Mouse (Mus musculus) stomach, embryonic 15.5 days (tissue): ENCODE results near the gene Shisal2a. TPM values are rescaled to one million over a fixed set of nuclear protein-coding genes. Genes with fewer than 3 reads are reported as not detected.
"Not testable (repeated sequence)": the region's sequence is repeated elsewhere in the genome, so short reads cannot be mapped to it uniquely, and the experiment has no call there.

Experiments used
- ATAC-seq: fragments of 200-750 bp; cut with Nextera tagmentation; 2 replicates; pipeline ENCODE4 v1.8.0; 2017; ENCODE audit warnings: low read depth, moderate number of reproducible peaks, moderate TSS enrichment; ENCODE audit not compliant: insufficient read depth, low FRiP score
- H3K27ac ChIP-seq: fragments of 300-500 bp; sonication (generic); 2 replicates; pipeline ENCODE4 v1.5.1; 2015; ENCODE audit warnings: mild to moderate bottlenecking, inconsistent platforms
- H3K27me3 ChIP-seq: fragments of 300-500 bp; sonication (generic); replicated peaks from 2 replicates; pipeline ENCODE4 v1.6.1; 2015; ENCODE audit warnings: inconsistent platforms
- H3K36me3 ChIP-seq: fragments of 300-500 bp; sonication (generic); 2 replicates; pipeline ENCODE4 v1.6.1; 2015; ENCODE audit warnings: inconsistent platforms
- H3K4me1 ChIP-seq: fragments of 300-500 bp; sonication (generic); 2 replicates; pipeline ENCODE4 v1.6.1; 2015; ENCODE audit warnings: inconsistent platforms
- H3K4me2 ChIP-seq: fragments of 300-500 bp; sonication (generic); 2 replicates; pipeline ENCODE4 v1.6.1; 2015; ENCODE audit warnings: mild to moderate bottlenecking, inconsistent platforms
- H3K4me3 ChIP-seq: fragments of 300-500 bp; sonication (generic); replicated peaks from 2 replicates; pipeline ENCODE4 v1.5.1; 2015; ENCODE audit warnings: inconsistent platforms
- H3K9ac ChIP-seq: fragments of 300-500 bp; sonication (generic); 2 replicates; pipeline ENCODE4 v1.6.1; 2015; ENCODE audit warnings: inconsistent platforms
- H3K9me3 ChIP-seq: fragments of 300-500 bp; sonication (generic); 2 replicates; pipeline ENCODE4 v1.6.1; 2016; ENCODE audit warnings: inconsistent platforms
- whole genome bisulfite sequencing: fragments of 180-500 bp; shearing (Covaris S2); methylation state at CpG from one replicate; pipeline ENCODE4 v1.1.7; 2015; 5-methylcytosine and 5-hydroxymethylcytosine counted together
- polyA plus RNA-seq: library from polyadenylated mRNA; unstranded; fragments of >200 nt; fragmentation: Nextera tagmentation; extraction: Ambion mirVana; gene quantifications from 2 replicates; pipeline ENCODE4 v1.2.1, GENCODE M21; 2015

Gene Shisal2a
- polyA plus RNA-seq, 1 experiment from 2014 or later = 2.6 TPM

DNA sequence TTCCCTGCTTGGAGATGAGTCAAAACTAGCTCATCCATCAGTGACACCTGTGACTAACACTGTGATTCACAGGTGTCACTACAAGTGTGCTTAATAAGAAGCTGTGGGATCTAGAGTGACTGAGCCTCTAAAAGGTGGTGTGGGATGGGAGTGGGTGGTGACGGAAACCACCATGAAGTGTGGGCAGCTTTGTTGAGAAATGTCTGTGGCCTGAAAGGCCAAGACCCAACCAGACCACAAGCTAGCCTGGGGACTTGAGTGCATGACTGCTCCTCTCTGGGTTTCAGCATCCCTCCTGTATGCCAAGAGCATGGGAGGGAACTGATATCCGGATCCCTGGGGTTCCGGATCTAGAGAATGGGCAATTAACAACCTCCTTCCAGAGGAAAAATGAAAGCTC is 11.7 kb downstream of the Shisal2a start:
- H3K4me2 ChIP-seq = no peak overlapping the region
- no peak overlapping the region for H3K4me3 ChIP-seq
- H3K9ac ChIP-seq = no peak overlapping the region
- no peaks in the 10 kb centered on the region for H3K27me3 ChIP-seq
- no peaks in the 10 kb centered on the region for H3K36me3 ChIP-seq
- no peaks in the 10 kb centered on the region for H3K4me1 ChIP-seq
- WGBS = 86% methylated on average over 3 of the region's 3 CpGs
- ATAC-seq = no peak
- H3K9me3 ChIP-seq = no peaks in the 10 kb centered on the region
- H3K27ac ChIP-seq = no peak overlapping the region

DNA sequence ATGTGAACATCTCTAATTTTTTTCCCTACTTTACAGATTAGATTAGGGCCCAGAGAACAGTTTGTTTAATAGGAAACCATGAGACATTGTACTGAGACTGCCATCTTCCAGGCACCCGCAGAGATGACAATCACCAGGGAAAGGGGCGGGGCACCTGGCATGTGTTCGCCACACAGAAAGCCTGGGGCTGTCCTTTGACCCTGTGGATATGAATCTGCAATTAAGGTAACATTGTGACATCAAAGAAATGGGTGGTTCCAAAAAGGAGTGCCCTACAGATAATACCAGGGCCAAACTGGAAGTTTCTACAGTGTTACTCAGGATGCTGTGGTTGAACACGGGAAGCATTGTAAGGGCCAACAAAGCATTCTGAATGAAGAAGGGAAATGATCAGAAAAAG is 12.7 kb downstream of the Shisal2a start:
- no peak overlapping the region for H3K4me3 ChIP-seq
- no peak for ATAC-seq

DNA sequence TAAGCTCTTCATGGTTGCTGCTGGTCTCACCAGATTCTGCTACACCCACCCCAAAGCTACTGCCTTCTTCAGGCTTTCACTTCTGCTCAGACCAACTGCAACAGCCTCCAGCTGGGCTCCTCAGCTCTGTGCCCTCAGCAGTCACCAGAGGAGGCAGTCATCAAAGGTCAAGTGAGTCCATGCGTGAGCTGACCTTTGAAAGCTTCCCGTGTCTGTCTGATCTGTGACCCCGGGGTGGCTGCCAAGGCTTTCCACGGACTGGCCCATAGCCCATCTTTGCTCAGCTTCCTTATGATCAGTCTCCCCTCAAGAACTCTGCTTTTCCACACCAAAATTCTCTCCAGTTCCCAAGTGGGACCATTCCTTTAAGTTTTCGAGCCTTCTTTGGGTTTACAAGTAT is 13.9 kb downstream of the Shisal2a start:
- Histone ChIP-seq H3K27ac (no peak overlapping the region), H3K9ac (no peak overlapping the region), H3K4me1 (peaks cover under 1% of the 10 kb centered on the region; the same call in 1 of the 2 replicates), H3K36me3 (no peaks in the 10 kb centered on the region), H3K4me3 (no peak overlapping the region), H3K9me3 (no peaks in the 10 kb centered on the region), H3K4me2 (no peak overlapping the region), H3K27me3 (no peaks in the 10 kb centered on the region)
- WGBS = 30% methylated on average over 5 of the region's 5 CpGs
- ATAC-seq = no peak

More for the DNA sequence above, 12.7 kb downstream of the Shisal2a start:
- no peak overlapping the region for H3K4me2 ChIP-seq
- no peaks in the 10 kb centered on the region for H3K36me3 ChIP-seq
- 56% methylated on average over 4 of the region's 4 CpGs for WGBS
- H3K4me1 ChIP-seq = no peaks in the 10 kb centered on the region
- no peak overlapping the region for H3K27ac ChIP-seq
- no peaks in the 10 kb centered on the region for H3K27me3 ChIP-seq
- H3K9ac ChIP-seq = no peak overlapping the region
- H3K9me3 ChIP-seq = no peaks in the 10 kb centered on the region

DNA sequence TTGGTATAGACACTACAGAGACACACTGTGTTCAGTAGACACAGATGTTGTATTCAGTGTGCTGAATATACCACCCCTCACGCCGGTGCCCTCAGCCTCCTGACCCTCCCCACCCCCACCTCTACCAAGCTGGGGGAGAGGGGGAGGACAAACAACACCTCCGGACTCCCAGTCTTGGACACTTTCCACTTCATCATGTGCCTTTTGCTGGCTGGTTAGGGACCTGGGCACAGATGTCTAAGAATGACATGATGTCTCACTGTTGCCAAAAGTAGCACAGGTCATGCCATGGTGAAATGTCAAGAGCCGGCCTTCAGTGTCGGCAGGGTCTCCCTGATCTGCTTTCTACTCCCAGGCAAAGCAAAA is 19.1 kb downstream of the Shisal2a start:
- Histone ChIP-seq H3K4me1 (peaks cover 26% of the 10 kb centered on the region), H3K9ac (no peak overlapping the region), H3K4me2 (no peak overlapping the region), H3K9me3 (no peaks in the 10 kb centered on the region), H3K27ac (peak overlapping the region; percentile 90), H3K36me3 (no peaks in the 10 kb centered on the region), H3K4me3 (no peak overlapping the region), H3K27me3 (no peaks in the 10 kb centered on the region)
- ATAC-seq = no peak
- WGBS = 21% methylated on average over 5 of the region's 5 CpGs

DNA sequence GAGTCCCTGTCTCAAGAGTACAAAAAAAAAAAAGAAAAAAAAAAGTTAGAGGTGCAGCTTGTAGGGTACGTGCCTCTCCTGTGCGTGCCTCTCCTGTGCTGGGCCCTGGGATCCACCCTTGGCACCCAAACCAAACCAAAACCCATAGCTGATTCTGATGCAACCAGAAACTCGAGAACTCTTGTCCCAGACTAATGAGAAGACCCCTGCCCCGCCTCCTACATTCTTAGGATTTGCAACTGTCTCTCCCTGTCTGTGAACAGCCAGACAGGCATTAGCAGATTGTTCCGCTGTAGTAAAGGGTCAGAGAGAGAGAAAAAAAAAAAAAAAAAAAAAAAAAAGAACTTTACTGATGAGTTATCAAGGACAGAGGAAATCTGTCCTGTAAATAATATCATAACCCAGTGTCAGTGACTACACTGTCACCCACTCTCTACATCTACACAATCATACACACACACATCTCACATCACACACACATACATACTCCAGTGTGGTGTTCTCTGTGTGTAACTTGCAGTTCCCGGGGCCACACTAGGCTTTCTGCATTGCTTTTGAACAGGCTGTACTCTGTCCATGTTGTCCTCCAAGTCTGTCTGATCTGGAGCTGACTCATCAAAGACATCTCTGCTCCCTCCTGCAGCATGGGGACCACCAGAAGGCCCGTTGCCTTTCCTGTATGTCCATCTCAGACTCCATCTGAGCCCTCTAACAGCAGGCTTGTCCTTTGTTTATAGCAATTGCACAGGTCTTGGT is 19.6 kb downstream of the Shisal2a start:
- no peak for ATAC-seq
- Histone ChIP-seq H3K4me2 (peak overlapping the region; percentile 39), H3K9me3 (no peaks in the 10 kb centered on the region), H3K36me3 (no peaks in the 10 kb centered on the region), H3K27ac (peak overlapping the region; percentile 90), H3K4me1 (peaks cover 29% of the 10 kb centered on the region), H3K4me3 (no peak overlapping the region), H3K27me3 (no peaks in the 10 kb centered on the region), H3K9ac (no peak overlapping the region)
- WGBS = 27% methylated on average over 7 of the region's 7 CpGs

DNA sequence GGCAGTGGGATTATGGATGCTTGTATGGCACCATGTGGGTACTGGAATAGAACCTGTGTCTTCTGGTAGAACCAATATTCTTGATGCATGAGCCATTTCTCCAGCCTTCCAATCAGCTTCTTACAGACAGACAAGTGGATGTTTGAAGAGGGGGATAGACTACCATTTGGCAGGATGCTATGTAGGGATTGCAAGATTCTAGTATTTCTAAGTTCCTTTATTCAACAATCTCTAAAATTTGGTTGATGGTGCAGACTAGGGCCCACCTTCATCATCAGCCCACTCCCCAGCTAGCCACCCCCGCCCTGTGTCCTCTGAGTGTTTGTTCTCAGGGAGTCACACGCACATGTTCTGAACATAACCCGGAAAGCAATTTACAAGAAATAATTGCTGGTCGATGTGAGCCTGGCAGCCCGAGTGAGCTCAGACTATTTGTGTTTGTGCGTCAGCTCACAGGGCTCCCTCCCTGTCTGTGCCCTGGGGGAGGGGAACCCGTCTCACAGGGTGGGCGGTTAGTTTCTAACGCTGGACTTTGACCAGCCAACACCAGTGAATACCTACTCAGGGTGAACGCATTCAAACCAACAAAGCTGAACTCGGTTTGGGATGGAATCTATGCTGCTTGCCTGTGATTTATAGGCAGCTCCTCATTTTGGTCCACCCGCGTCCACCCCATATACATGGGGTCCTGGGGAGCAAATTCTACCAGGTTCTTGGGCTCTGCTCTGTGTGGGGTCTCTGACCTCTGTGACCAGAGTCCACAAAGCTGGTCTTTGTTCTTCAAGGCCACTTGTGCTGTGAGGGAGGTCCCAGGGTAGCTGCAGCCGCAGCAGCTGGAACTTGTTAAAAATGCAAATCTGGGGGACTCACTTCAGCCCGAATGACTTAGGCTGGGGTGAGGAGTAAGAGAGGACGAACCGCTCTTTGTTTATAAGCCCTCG is 20.6 kb downstream of the Shisal2a start:
- no peaks in the 10 kb centered on the region for H3K27me3 ChIP-seq

DNA sequence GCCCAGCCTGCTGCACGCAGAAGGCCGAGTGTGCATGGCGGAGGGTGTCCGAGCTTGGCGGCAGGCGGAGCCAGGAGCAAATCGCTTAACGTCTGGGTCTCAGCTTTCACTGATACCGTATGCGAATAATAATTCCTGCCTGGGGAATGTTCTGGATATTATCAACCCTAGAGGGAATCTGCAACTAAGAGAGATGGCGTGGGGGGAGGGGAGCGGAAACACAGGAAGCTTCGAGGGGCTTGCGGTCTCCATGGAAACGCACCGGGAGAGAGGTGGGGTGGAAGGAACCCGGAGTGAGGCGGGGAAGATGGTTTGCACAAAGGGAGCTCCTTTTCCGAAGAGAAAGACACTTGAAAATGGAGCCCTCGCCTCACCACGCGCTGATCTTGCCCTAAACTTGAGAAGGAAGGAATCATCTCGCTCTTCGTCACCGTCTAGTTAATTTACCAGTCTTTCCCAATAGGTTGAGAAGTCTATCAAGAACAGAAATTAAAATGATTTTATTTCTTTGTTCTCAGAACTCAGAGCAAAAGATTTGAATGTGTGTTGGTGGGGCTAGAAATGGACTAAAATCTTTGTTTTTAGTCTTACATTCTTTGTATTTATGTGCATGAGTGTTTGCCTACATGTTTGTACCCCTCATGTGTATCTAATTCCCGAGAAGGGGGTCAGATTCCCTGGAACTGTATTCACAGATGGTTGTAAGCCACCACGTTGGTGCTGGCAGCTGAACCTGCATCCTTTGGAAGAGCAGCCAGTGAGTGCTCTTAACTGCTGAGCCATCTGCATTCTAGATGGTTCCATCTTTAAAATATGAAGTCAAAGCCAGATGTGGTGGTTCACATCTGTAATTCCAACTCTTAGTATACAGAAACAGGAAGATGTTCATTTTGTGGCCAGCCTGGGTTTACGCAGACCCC is 22.8 kb downstream of the Shisal2a start:
- Histone ChIP-seq H3K9ac (no peak overlapping the region), H3K4me3 (peak overlapping the region; percentile 26), H3K36me3 (no peaks in the 10 kb centered on the region), H3K4me2 (peak overlapping the region; percentile 45), H3K27ac (peak overlapping the region; percentile 64), H3K27me3 (no peaks in the 10 kb centered on the region), H3K9me3 (no peaks in the 10 kb centered on the region), H3K4me1 (peaks cover 37% of the 10 kb centered on the region)
- ATAC-seq = peak; percentile 39; the same call in 1 of the 2 replicates
- 9% methylated on average over 28 of the region's 28 CpGs for WGBS

More for the DNA sequence above, 20.6 kb downstream of the Shisal2a start:
- Histone ChIP-seq H3K4me3 (no peak overlapping the region), H3K4me1 (peaks cover 29% of the 10 kb centered on the region), H3K4me2 (peak overlapping the region; percentile 39), H3K9ac (no peak overlapping the region), H3K9me3 (no peaks in the 10 kb centered on the region), H3K36me3 (no peaks in the 10 kb centered on the region), H3K27ac (peak overlapping the region; percentile 90)
- ATAC-seq = peak; percentile 87
- WGBS = 10% methylated on average over 18 of the region's 18 CpGs

DNA sequence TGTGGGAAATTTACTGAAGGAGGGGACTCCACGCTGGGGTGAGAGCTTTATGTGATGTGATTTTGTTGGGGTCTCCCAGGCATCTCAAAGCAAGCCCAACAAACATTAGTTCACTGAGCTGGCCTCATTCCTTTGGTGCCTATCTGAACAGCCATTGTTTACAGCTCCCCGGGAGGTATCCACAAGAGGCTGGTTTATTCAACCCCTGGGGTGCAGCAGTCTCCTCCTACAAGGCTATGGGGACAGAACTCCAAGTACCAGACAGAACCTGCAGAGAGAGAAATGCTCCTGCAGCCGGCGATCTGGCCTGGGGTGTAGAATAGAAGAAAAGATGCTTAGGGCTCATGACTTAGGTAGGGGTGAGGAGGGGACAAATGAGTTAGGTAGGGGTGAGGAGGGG is 24.7 kb downstream of the Shisal2a start:
- H3K27me3 ChIP-seq = no peaks in the 10 kb centered on the region
- 42% methylated on average over 4 of the region's 4 CpGs for WGBS
- no peak for ATAC-seq
- H3K4me3 ChIP-seq = no peak overlapping the region
- peaks cover 35% of the 10 kb centered on the region for H3K4me1 ChIP-seq
- H3K4me2 ChIP-seq = no peak overlapping the region
- H3K36me3 ChIP-seq = no peaks in the 10 kb centered on the region
- no peak overlapping the region for H3K27ac ChIP-seq
- H3K9ac ChIP-seq = no peak overlapping the region
- no peaks in the 10 kb centered on the region for H3K9me3 ChIP-seq

DNA sequence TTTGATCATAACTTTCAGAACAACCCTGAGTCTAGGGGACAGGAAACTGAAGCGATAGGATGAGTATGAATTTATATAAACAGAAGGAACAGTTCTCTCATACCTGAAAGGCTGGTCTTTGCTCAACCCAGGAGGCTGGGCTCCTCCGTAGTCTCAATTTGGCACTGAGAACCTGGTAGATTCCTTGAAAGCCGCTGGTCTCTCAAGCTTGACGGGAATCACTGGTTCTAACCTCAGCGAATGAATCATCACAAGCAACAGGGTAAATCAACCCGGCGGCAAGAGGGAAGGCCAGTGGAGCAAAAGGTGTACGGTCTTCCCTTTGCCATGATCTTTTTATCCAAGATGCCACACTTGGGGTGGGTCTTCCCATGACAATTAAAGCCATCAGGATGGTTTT is 25.7 kb downstream of the Shisal2a start:
- Histone ChIP-seq H3K27ac (no peak overlapping the region), H3K4me1 (peaks cover 25% of the 10 kb centered on the region)
- ATAC-seq = no peak

DNA sequence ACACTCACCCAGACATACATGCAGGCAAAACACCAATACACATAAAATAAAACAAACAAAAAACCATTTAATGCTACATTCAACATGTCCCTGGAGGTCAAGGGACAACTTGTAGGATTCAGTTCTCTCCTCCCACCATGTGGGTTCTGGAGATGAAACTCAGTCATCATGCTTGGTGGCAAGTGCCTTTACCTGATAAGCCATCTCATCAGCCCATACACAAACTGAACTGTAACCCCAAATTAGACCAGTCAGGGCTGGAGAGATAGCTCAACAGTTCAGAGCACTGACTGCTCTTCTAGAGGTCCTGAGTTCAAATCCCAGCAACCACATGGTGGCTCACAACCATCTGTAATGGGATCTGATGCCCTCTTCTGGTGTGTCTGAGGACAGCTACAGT is 29.6 kb downstream of the Shisal2a start:
- H3K36me3 ChIP-seq, H3K9ac ChIP-seq, H3K4me2 ChIP-seq, H3K27ac ChIP-seq, H3K4me3 ChIP-seq, H3K9me3 ChIP-seq, ATAC-seq, H3K27me3 ChIP-seq: not testable (repeated sequence)
- peaks cover 29% of the 10 kb centered on the region for H3K4me1 ChIP-seq

More for the DNA sequence above, 25.7 kb downstream of the Shisal2a start:
- H3K27me3 ChIP-seq = no peaks in the 10 kb centered on the region
- no peak overlapping the region for H3K9ac ChIP-seq
- WGBS = 87% methylated on average over 8 of the region's 8 CpGs
- H3K4me3 ChIP-seq = no peak overlapping the region
- H3K36me3 ChIP-seq = no peaks in the 10 kb centered on the region
- H3K9me3 ChIP-seq = no peaks in the 10 kb centered on the region
- H3K4me2 ChIP-seq = no peak overlapping the region

DNA sequence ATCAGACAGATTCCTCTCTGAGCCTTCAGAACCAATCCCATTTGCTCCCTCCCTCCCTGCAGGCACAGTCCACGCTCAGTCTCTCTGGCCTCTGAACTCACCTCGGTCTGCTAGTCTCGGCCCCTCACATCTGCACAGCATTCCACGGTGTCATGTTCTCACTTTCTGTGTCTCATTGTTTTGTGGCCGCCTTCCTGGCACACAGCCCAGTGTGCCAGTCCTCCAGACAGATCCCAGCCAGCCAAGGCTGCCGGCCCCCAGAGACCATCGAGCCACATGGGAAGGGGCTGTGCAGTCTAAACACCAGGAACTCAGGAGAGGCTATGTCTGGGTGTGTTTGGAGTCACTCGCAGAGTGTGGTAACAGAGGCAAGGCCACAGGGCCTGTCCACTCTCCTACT is 32.3 kb downstream of the Shisal2a start:
- H3K4me3 ChIP-seq = no peak overlapping the region
- no peaks in the 10 kb centered on the region for H3K9me3 ChIP-seq
- no peaks in the 10 kb centered on the region for H3K36me3 ChIP-seq
- H3K4me2 ChIP-seq = peak overlapping the region; percentile 19; the same call in 1 of the 2 replicates
- peak overlapping the region; percentile 41 for H3K27ac ChIP-seq
- no peak overlapping the region for H3K9ac ChIP-seq
- 10% methylated on average over 8 of the region's 8 CpGs for WGBS
- peaks cover 43% of the 10 kb centered on the region for H3K4me1 ChIP-seq
- ATAC-seq = peak; percentile 40; the same call in 1 of the 2 replicates
- no peaks in the 10 kb centered on the region for H3K27me3 ChIP-seq
